Comparison of ENCODE assay signal across 11 mouse cellular contexts in genomic region chr9:102442198-102442842, GRCm38 (mm10).
A peak's percentile ranks its signal among the peaks of the same experiment; 100 is the strongest.
DNase-seq lines count a peak whose midpoint lies in the region.
"Had no signal": no experiment of that assay in that cellular context is flagged by ENCODE, and none has a peak within 500 bp of the region (broad histone marks: within the 10 kb centered on the region; RNA-seq: fewer than 3 reads in every experiment).

No protein-coding gene starts in this region.

- no peaks in the 10 kb centered on the region for H3K36me3 ChIP-seq in heart, embryonic 10.5 days
- H3K36me3 ChIP-seq: embryonic facial prominence, embryonic 13.5 days had no signal

- no peaks in the 10 kb centered on the region for H3K4me1 ChIP-seq in heart, embryonic 10.5 days
- H3K4me1 ChIP-seq: embryonic facial prominence, embryonic 13.5 days had no signal

- H3K27ac ChIP-seq in heart, embryonic 10.5 days, result no peak overlapping the region
- H3K27ac ChIP-seq: embryonic facial prominence, embryonic 13.5 days; liver, embryonic 14.5 days had no signal

- DNase-seq in heart, adult 8-10 months (ENCODE audit: low spot score), result peak; percentile 39
- no peak for DNase-seq in heart, embryonic 10.5 days (ENCODE audit: low spot score)
- DNase-seq in cerebellum, postnatal 14 days, result peak; percentile 63 to 70
- DNase-seq in heart, postnatal 14 days, result peak; percentile 33 to 39
- DNase-seq in lung, postnatal 14 days, result peak; percentile 13
- no peak for DNase-seq in kidney, postnatal 36 days
- no peak for DNase-seq in embryo, embryonic 11 days
- DNase-seq in urinary bladder, postnatal 4 days (ENCODE audit: low spot score in 2 of 2), result no peak
- DNase-seq: midbrain, embryonic 14.5 days had no signal

- WGBS in heart, embryonic 10.5 days, result 81% methylated on average over 11 of the region's 11 CpGs

- H3K4me3 ChIP-seq in heart, embryonic 10.5 days, result no peak overlapping the region
- H3K4me3 ChIP-seq: embryonic facial prominence, embryonic 13.5 days had no signal

- H3K27me3 ChIP-seq in heart, embryonic 10.5 days (ENCODE audit: insufficient read depth, poor library complexity, severe bottlenecking), result 0 out of 2 replicates have a peak, but pooled peaks cover 3% of the 10 kb centered on the region
- H3K27me3 ChIP-seq: embryonic facial prominence, embryonic 13.5 days had no signal

- intact Hi-C loops in heart, postnatal 14 days (cut with DNase I), result no loop called here

- no peaks in the 10 kb centered on the region for H3K9me3 ChIP-seq in heart, embryonic 10.5 days

Comparison
In these comparisons a context has a peak if more than half of its experiments do, and no peak if none do; other contexts are left out.
1. DNase-seq: peak in heart, adult 8-10 months (single experiment), cerebellum, postnatal 14 days (2 of 2), heart, postnatal 14 days (2 of 2) and lung, postnatal 14 days (single experiment); none in heart, embryonic 10.5 days (single experiment), kidney, postnatal 36 days (0 of 2), embryo, embryonic 11 days (single experiment) and urinary bladder, postnatal 4 days (0 of 2).